Mouse (Mus musculus) stomach, postnatal 0 days (tissue): ENCODE data around the gene Ulk3. TPM values are rescaled to one million over a fixed set of nuclear protein-coding genes. Genes with fewer than 3 reads are reported as not detected.

ENCODE experiments used
- ATAC-seq: fragments of 200-750 bp; cut with Nextera tagmentation; 2 replicates; pipeline ENCODE4 v1.8.0; 2017; ENCODE audit not compliant: low FRiP score, low TSS enrichment
- DNase-seq: peaks from one replicate; pipeline ENCODE4 v3.0.0-alpha.2; 2016; ENCODE audit warnings: low spot score
- H3K27ac ChIP-seq: fragments of 300-500 bp; sonication (generic); replicated peaks from 2 replicates; pipeline ENCODE4 v1.5.1; 2014; ENCODE audit warnings: mild to moderate bottlenecking, control low read depth
- H3K27me3 ChIP-seq: fragments of 300-500 bp; sonication (generic); 2 replicates; pipeline ENCODE4 v1.6.1; 2014; ENCODE audit warnings: low read length; ENCODE audit not compliant: control insufficient read depth, insufficient read depth
- H3K36me3 ChIP-seq: fragments of 300-500 bp; sonication (generic); 2 replicates; pipeline ENCODE4 v1.6.1; 2014; ENCODE audit warnings: low read length, mixed read lengths; ENCODE audit not compliant: control insufficient read depth, insufficient read depth
- H3K4me1 ChIP-seq: fragments of 300-500 bp; sonication (generic); replicated peaks from 2 replicates; pipeline ENCODE4 v1.6.1; 2014; ENCODE audit warnings: antibody characterized with exemption; ENCODE audit not compliant: control insufficient read depth, insufficient read depth
- H3K4me2 ChIP-seq: fragments of 300-500 bp; sonication (generic); replicated peaks from 2 replicates; pipeline ENCODE4 v1.6.1; 2014; ENCODE audit warnings: low read depth, mild to moderate bottlenecking, control low read depth, moderate library complexity
- H3K4me3 ChIP-seq: fragments of 300-500 bp; sonication (generic); 2 replicates; pipeline ENCODE4 v1.5.1; 2014; ENCODE audit warnings: low read depth, low read length, control low read depth
- H3K9ac ChIP-seq: fragments of 300-500 bp; sonication (generic); 2 replicates; pipeline ENCODE4 v1.6.1; 2014; ENCODE audit warnings: mild to moderate bottlenecking, low read length, control low read depth, mixed read lengths
- H3K9me3 ChIP-seq: fragments of 300-500 bp; sonication (generic); 2 replicates; pipeline ENCODE4 v1.6.1; 2016; ENCODE audit warnings: low read length; ENCODE audit not compliant: control insufficient read depth
- CTCF ChIP-seq: IDR thresholded peaks from 2 replicates; pipeline ENCODE4 v1.5.1; 2016; ENCODE audit warnings: antibody characterized with exemption, low read depth, mild to moderate bottlenecking, moderate library complexity
- EP300 ChIP-seq: optimal IDR thresholded peaks from 2 replicates; pipeline ENCODE3; 2016; ENCODE audit warnings: antibody characterized with exemption
- WGBS: fragments of 180-500 bp; shearing (Covaris S2); extraction: QIAGEN DNeasy Blood & Tissue Kit; methylation state at CpG from one replicate; pipeline ENCODE4 v1.1.7; 2014; 5-methylcytosine and 5-hydroxymethylcytosine counted together
- polyA plus RNA-seq: library from polyadenylated mRNA; unstranded; fragments of >200 nt; fragmentation: Nextera tagmentation; extraction: Ambion mirVana; gene quantifications from 2 replicates; pipeline ENCODE4 v1.2.1, GENCODE M21; 2015

The Ulk3 gene
- polyA plus RNA-seq, 1 experiment from 2014 or later = 8.4 TPM

GRCm38 (mm10) chr9:57640384-57640783, 51.1 kb downstream of the Ulk3 start:
- Histone ChIP-seq H3K9ac (peak overlapping the region; percentile 45), H3K4me2 (peak overlapping the region; percentile 51), H3K4me3 (peak overlapping the region; percentile 4; the same call in 1 of the 2 replicates), H3K27me3 (no peaks in the 10 kb centered on the region), H3K27ac (peak overlapping the region; percentile 90), H3K9me3 (no peaks in the 10 kb centered on the region), H3K4me1 (peaks cover 39% of the 10 kb centered on the region), H3K36me3 (no peaks in the 10 kb centered on the region; the same call in 1 of the 2 replicates)
- ATAC-seq = peak; percentile 48
- DNase-seq = peak; percentile 81
- 2% methylated on average over 15 of the region's 15 CpGs for whole genome bisulfite sequencing
- 0 out of 2 replicates have a peak, but pooled peaks have one; percentile 1 for TF ChIP-seq CTCF
- no peak for TF ChIP-seq EP300

DNA sequence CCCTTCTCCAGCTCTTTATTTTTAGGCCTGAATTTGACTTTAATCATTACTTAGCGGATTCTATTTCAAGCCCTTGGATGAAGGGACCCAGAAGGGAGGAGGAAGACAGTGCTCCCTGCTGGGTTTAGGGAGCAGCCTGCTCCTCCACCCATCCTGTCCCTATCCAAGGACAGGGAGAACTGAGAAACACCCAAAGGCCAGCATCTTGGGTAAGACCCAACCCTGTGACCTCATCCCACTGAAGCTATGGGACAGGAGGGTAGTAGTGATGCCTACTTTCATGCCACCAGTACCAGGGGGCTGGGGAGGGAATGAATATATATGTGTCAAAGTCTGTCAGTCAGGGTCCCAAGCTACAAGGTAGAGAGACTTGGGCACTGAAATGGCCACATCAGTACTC, 51.8 kb downstream of the Ulk3 start:
- Histone ChIP-seq H3K4me2 (peak overlapping the region; percentile 51), H3K27me3 (no peaks in the 10 kb centered on the region), H3K9me3 (no peaks in the 10 kb centered on the region), H3K9ac (no peak overlapping the region), H3K36me3 (no peaks in the 10 kb centered on the region; the same call in 1 of the 2 replicates), H3K27ac (peak overlapping the region; percentile 90), H3K4me1 (peaks cover 39% of the 10 kb centered on the region), H3K4me3 (no peak overlapping the region)
- 63% methylated on average over 1 of the region's 1 CpGs for WGBS
- no peak for ATAC-seq
- DNase-seq = no peak
- TF ChIP-seq CTCF (no peak), EP300 (no peak)

GRCm38 (mm10) chr9:57641775-57642550, 52.7 kb downstream of the Ulk3 start:
- 0 out of 2 replicates have a peak overlapping the region, but pooled peaks have one; percentile 18 for H3K27ac ChIP-seq

GRCm38 (mm10) chr9:57643169-57643855, 54.1 kb downstream of the Ulk3 start:
- TF ChIP-seq CTCF (no peak), EP300 (no peak)
- H3K4me2 ChIP-seq = peak overlapping the region; percentile 94
- 53% methylated on average over 9 of the region's 9 CpGs for WGBS
- ATAC-seq = no peak
- H3K27me3 ChIP-seq = no peaks in the 10 kb centered on the region
- peak overlapping the region; percentile 98; the same call in 1 of the 2 replicates for H3K9ac ChIP-seq
- H3K9me3 ChIP-seq = no peaks in the 10 kb centered on the region
- H3K36me3 ChIP-seq = no peaks in the 10 kb centered on the region; the same call in 1 of the 2 replicates
- H3K4me3 ChIP-seq = peak overlapping the region; percentile 92; the same call in 1 of the 2 replicates
- H3K4me1 ChIP-seq = peaks cover 25% of the 10 kb centered on the region
- DNase-seq = no peak
- peak overlapping the region; percentile 49 for H3K27ac ChIP-seq

More at GRCm38 (mm10) chr9:57641775-57642550, 52.7 kb downstream of the Ulk3 start:
- DNase-seq = no peak
- no peaks in the 10 kb centered on the region for H3K9me3 ChIP-seq
- 82% methylated on average over 13 of the region's 13 CpGs for WGBS
- no peak for ATAC-seq
- no peaks in the 10 kb centered on the region for H3K27me3 ChIP-seq
- no peak overlapping the region for H3K4me2 ChIP-seq
- no peaks in the 10 kb centered on the region; the same call in 1 of the 2 replicates for H3K36me3 ChIP-seq
- H3K9ac ChIP-seq = no peak overlapping the region
- H3K4me1 ChIP-seq = peaks cover 38% of the 10 kb centered on the region
- H3K4me3 ChIP-seq = no peak overlapping the region
- TF ChIP-seq CTCF = no peak
- TF ChIP-seq EP300 = no peak

DNA sequence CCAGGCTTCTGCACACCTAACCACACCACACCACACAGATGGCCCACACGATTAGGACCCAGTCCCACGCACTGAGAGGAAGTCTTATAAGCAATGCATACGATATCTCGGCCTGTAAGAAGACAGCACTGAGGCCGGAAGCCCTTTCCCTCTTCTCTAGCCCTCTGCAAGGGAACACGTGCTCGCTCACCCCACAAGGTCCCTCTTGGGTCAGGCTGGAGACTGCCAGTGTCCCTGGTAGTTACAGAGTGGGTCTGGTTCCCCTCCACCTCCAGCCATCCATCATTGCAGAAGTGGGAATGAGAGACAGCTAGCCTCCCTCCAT, 54.6 kb downstream of the Ulk3 start:
- Histone ChIP-seq H3K36me3 (no peaks in the 10 kb centered on the region; the same call in 1 of the 2 replicates), H3K4me2 (peak overlapping the region; percentile 94), H3K27ac (peak overlapping the region; percentile 49), H3K9me3 (no peaks in the 10 kb centered on the region), H3K9ac (peak overlapping the region; percentile 98; the same call in 1 of the 2 replicates), H3K27me3 (no peaks in the 10 kb centered on the region), H3K4me3 (peak overlapping the region; percentile 92), H3K4me1 (peaks cover 19% of the 10 kb centered on the region)
- ATAC-seq (no peak), DNase-seq (no peak)
- no peak for TF ChIP-seq CTCF
- TF ChIP-seq EP300 = no peak
- WGBS = 32% methylated on average over 7 of the region's 7 CpGs
